Mouse (Mus musculus) left cerebral cortex, postnatal 14 days (tissue): ENCODE data around the gene Ttbk1. TPM values are rescaled to one million over a fixed set of nuclear protein-coding genes. Genes with fewer than 3 reads are reported as not detected.
"Not testable (repeated sequence)": the region's sequence is repeated elsewhere in the genome, so short reads cannot be mapped to it uniquely, and the experiment has no call there.

Experiments
- DNase-seq, 2 experiments: peaks; one replicate each; pipeline ENCODE4 v3.0.0; 2021 to 2022; ENCODE audit warnings: low spot score in 2 of 2, mixed read lengths in 1 of 2
- intact Hi-C: fragments of 180-260 bp; cut with DNase I; formaldehyde crosslinking; loops from one replicate; pipeline ENCODE4 v1.15.1; 2025
- long read RNA-seq, 2 experiments: library from polyadenylated mRNA; stranded (forward); transcript quantifications; one replicate each; pipeline ENCODE4 v2.0.0; 2021
- total RNA-seq, 2 experiments: library from RNA; stranded (reverse); gene quantifications; 2 replicates each; pipeline ENCODE4 v1.2.3; 2021

The Ttbk1 gene
- total RNA-seq, result 100 to 1,000 TPM; 135 to 142 TPM
- long read RNA-seq, experiment 1, partial matches to known transcripts, result 4 of 27 reads
- long read RNA-seq, experiment 1, other reads (novel, unspliced or antisense), result 23 of 27 reads
- long read RNA-seq, experiment 2, partial matches to known transcripts, result 7 of 43 reads
- long read RNA-seq, experiment 2, other reads (novel, unspliced or antisense), result 36 of 43 reads

- DNase-seq, result peak; percentile 68 to 76
- intact Hi-C loops, result no loop called here
These were observed at the start of gene Ttbk1 for GRCm38 (mm10) chr17:46487431-46487830. Gene Ttbk1, minus strand, starts transcription at chr17:46487675.

GRCm38 (mm10) chr17:46525579-46526307, 38.3 kb upstream of the Ttbk1 start:
- intact Hi-C loops, result loop anchor here (5.0 kb wide), 1 partner anchor 112 kb away; no protein-coding TSS in a partner anchor
- DNase-seq, result peak; percentile 69 to 75

GRCm38 (mm10) chr17:46525065-46525464, 37.6 kb upstream of the Ttbk1 start:
- no peak for DNase-seq
- intact Hi-C loops, result loop anchor here (5.0 kb wide), 1 partner anchor 112 kb away; no protein-coding TSS in a partner anchor

- intact Hi-C loops, result no loop called here
- no peak for DNase-seq
These were observed 34.6 kb upstream of the Ttbk1 start for GRCm38 (mm10) chr17:46521963-46522668.

- intact Hi-C loops, result no loop called here
These were observed 33.7 kb upstream of the Ttbk1 start for GRCm38 (mm10) chr17:46521174-46521573.

GRCm38 (mm10) chr17:46520385-46520979, 33.0 kb upstream of the Ttbk1 start:
- intact Hi-C loops, result no loop called here

More at GRCm38 (mm10) chr17:46521174-46521573, 33.7 kb upstream of the Ttbk1 start:
- no peak for DNase-seq

GRCm38 (mm10) chr17:46519971-46520370, 32.5 kb upstream of the Ttbk1 start:
- intact Hi-C loops, result no loop called here
- DNase-seq, result no peak

More at GRCm38 (mm10) chr17:46520385-46520979, 33.0 kb upstream of the Ttbk1 start:
- DNase-seq, result no peak

- intact Hi-C loops, result no loop called here
- DNase-seq, result no peak
These were observed 25.9 kb upstream of the Ttbk1 start for GRCm38 (mm10) chr17:46513329-46513728.

GRCm38 (mm10) chr17:46511059-46511710, 23.7 kb upstream of the Ttbk1 start:
- no peak for DNase-seq

GRCm38 (mm10) chr17:46505617-46506016, 18.1 kb upstream of the Ttbk1 start:
- DNase-seq, result no peak
- intact Hi-C loops, result no loop called here

More at GRCm38 (mm10) chr17:46511059-46511710, 23.7 kb upstream of the Ttbk1 start:
- intact Hi-C loops, result no loop called here

- no peak for DNase-seq
- intact Hi-C loops, result no loop called here
These were observed 16.6 kb upstream of the Ttbk1 start for GRCm38 (mm10) chr17:46503847-46504638.

GRCm38 (mm10) chr17:46502775-46503174, 15.3 kb upstream of the Ttbk1 start:
- intact Hi-C loops, result no loop called here
- DNase-seq, result no peak

- no peak for DNase-seq
- intact Hi-C loops, result no loop called here
These were observed 10.5 kb upstream of the Ttbk1 start for GRCm38 (mm10) chr17:46497956-46498355.

GRCm38 (mm10) chr17:46496623-46497434, 9.4 kb upstream of the Ttbk1 start, which contains the start of gene Dnph1:
Gene Dnph1, plus strand, starts transcription at chr17:46496711.
- intact Hi-C loops, result no loop called here
- DNase-seq, result peak; percentile 80 to 86

- DNase-seq, intact Hi-C loops: not testable (repeated sequence)
These were observed 8.6 kb upstream of the Ttbk1 start for GRCm38 (mm10) chr17:46496081-46496480.

- intact Hi-C loops, result no loop called here
- no peak for DNase-seq
These were observed 8.0 kb upstream of the Ttbk1 start for GRCm38 (mm10) chr17:46495486-46495885.

- no peak for DNase-seq
- intact Hi-C loops, result no loop called here
These were observed 480 bp downstream of the Ttbk1 start for GRCm38 (mm10) chr17:46486995-46487394.

GRCm38 (mm10) chr17:46484461-46484875, 3.0 kb downstream of the Ttbk1 start:
- peak in 1 of 2 experiments; percentile 52 for DNase-seq
- intact Hi-C loops, result no loop called here
